Mouse (Mus musculus) kidney, adult 2 months (tissue): Measurements from ENCODE around the gene Cck.

Experiments
- CTCF ChIP-seq: fragments of 200-500 bp; conservative IDR thresholded peaks from 2 replicates; pipeline ENCODE4 v1.5.1; 2011; ENCODE audit warnings: low read depth, mild to moderate bottlenecking, control low read depth, low read length, moderate library complexity, mixed read lengths; ENCODE audit not compliant: insufficient read depth, insufficient read length
- POLR2A ChIP-seq: fragments of 200-500 bp; IDR thresholded peaks from one replicate; pipeline ENCODE4 v1.6.1; 2011; ENCODE audit warnings: low read depth, low read length, control low read depth

DNA sequence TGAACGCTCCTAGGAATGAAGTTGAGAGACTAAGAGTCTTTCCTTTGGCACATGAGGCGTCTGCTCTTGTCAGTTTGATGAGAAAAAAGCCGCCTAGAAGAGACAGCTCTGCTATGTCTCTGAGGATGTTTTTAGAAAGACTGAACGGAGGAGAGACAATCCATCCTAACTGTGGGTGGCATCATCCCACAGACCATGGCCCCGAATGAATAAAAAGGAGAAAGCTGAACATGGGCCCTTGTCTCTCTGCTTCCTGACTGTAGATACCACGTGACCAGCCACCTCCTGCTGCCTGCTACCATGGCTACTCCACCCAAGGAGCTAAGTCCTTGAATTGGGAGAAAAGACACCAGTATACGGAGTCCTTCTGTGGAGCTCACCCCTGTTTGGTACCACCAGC, 8.3 kb downstream of the Cck start:
- TF ChIP-seq POLR2A (no peak), CTCF (no peak)
